Mouse (Mus musculus): ENCODE measurements at regions not wholly inside any gene's neighbourhood (a gene's known extent, or its start where the extent isn't known, plus 50 kb on each side); places are given as distances from the start of the nearest gene placed in this dataset.

DNA sequence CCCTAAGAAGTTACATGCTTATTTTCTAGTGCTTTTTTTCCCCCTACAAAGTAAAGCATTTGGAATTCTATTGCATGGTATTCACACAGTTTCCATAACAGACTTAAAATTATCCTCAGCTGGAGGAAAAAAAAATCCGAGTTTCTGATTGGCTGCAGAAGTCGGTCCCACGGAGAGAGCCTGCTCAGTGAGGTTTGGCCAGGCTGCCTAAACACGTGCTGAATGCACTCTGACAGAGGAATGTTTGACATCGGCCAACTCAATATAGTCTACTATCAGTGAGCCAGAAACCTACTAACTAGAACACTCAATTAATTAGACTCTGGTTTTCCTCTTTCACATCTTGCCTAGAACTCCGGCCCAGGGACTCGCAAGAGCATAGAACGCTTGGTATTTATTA lies 204.9 kb downstream of the Rab11fip2 start:
- Histone ChIP-seq H3K27ac (ENCODE audit: insufficient read depth, low read depth, low read length, poor library complexity, severe bottlenecking) (no peak overlapping the region), H3K9me3 (ENCODE audit: control insufficient read depth, insufficient read depth, low read depth, low read length) (no peaks in the 10 kb centered on the region), H3K36me3 (ENCODE audit: control insufficient read depth, insufficient read depth, low read length, poor library complexity, severe bottlenecking) (no peaks in the 10 kb centered on the region), H3K9ac (ENCODE audit: insufficient read depth, low read depth, low read length, poor library complexity, severe bottlenecking) (no peak overlapping the region), H3K4me3 (ENCODE audit: insufficient read depth in 1 of 2, low read depth in 1 of 2, low read length in 2 of 2, poor library complexity in 1 of 2, severe bottlenecking in 1 of 2) (no peak overlapping the region), H3K4me1 (ENCODE audit: control insufficient read depth in 2 of 2, insufficient read depth in 2 of 2, low read length in 2 of 2, poor library complexity in 1 of 2) (no peaks in the 10 kb centered on the region)
- no peak for TF ChIP-seq MAFK (IDR thresholded peaks at IDR 0.05; ENCODE audit: insufficient read depth, low read depth, low read length)
- no peak for TF ChIP-seq ZC3H11A (IDR thresholded peaks at IDR 0.05; ENCODE audit: borderline replicate concordance, low read depth, low read length)
- no peak for TF ChIP-seq CHD2 (IDR thresholded peaks at IDR 0.05; ENCODE audit: low read depth, low read length)
- no peak for TF ChIP-seq ZNF384 (IDR thresholded peaks at IDR 0.05; ENCODE audit: low read depth, low read length)
- TF ChIP-seq HCFC1 (IDR thresholded peaks at IDR 0.05; ENCODE audit: borderline replicate concordance, insufficient read depth, low read length), result no peak
- in situ Hi-C loops (cut with MboI; ENCODE audit: low sequenced_read_pairs in 2 of 2, unreplicated experiment in 2 of 2), result no loop called here
- DNase-seq (ENCODE audit: low read depth, low spot score), result no peak

GRCm38 (mm10) chr19:59742946-59743345 lies 200.5 kb downstream of the Rab11fip2 start:
- in situ Hi-C loops (cut with MboI; ENCODE audit: low sequenced_read_pairs in 2 of 2, unreplicated experiment in 2 of 2), result no loop called here
- Histone ChIP-seq H3K9ac (ENCODE audit: insufficient read depth, low read depth, low read length, poor library complexity, severe bottlenecking) (no peak overlapping the region), H3K4me1 (ENCODE audit: control insufficient read depth in 2 of 2, insufficient read depth in 2 of 2, low read length in 2 of 2, poor library complexity in 1 of 2) (no peaks in the 10 kb centered on the region), H3K9me3 (ENCODE audit: control insufficient read depth, insufficient read depth, low read depth, low read length) (no peaks in the 10 kb centered on the region), H3K36me3 (ENCODE audit: control insufficient read depth, insufficient read depth, low read length, poor library complexity, severe bottlenecking) (no peaks in the 10 kb centered on the region), H3K27ac (ENCODE audit: insufficient read depth, low read depth, low read length, poor library complexity, severe bottlenecking) (no peak overlapping the region), H3K4me3 (ENCODE audit: insufficient read depth in 1 of 2, low read depth in 1 of 2, low read length in 2 of 2, poor library complexity in 1 of 2, severe bottlenecking in 1 of 2) (no peak overlapping the region)
- TF ChIP-seq HCFC1 (IDR thresholded peaks at IDR 0.05; ENCODE audit: borderline replicate concordance, insufficient read depth, low read length) (no peak), ZC3H11A (IDR thresholded peaks at IDR 0.05; ENCODE audit: borderline replicate concordance, low read depth, low read length) (peak; percentile 22; the same call in 1 of the 2 replicates)
- peak; percentile 15 for DNase-seq (ENCODE audit: low read depth, low spot score)

- no peaks in the 10 kb centered on the region for H3K4me1 ChIP-seq (ENCODE audit: control insufficient read depth in 2 of 2, insufficient read depth in 2 of 2, low read length in 2 of 2, poor library complexity in 1 of 2)
- H3K9ac ChIP-seq (ENCODE audit: insufficient read depth, low read depth, low read length, poor library complexity, severe bottlenecking), result no peak overlapping the region
- in situ Hi-C loops (cut with MboI; ENCODE audit: low sequenced_read_pairs in 2 of 2, unreplicated experiment in 2 of 2), result no loop called here
- H3K36me3 ChIP-seq (ENCODE audit: control insufficient read depth, insufficient read depth, low read length, poor library complexity, severe bottlenecking), result no peaks in the 10 kb centered on the region
- TF ChIP-seq HCFC1 (IDR thresholded peaks at IDR 0.05; ENCODE audit: borderline replicate concordance, insufficient read depth, low read length) (no peak), ZNF384 (IDR thresholded peaks at IDR 0.05; ENCODE audit: low read depth, low read length) (no peak), CHD2 (IDR thresholded peaks at IDR 0.05; ENCODE audit: low read depth, low read length) (no peak), MAFK (IDR thresholded peaks at IDR 0.05; ENCODE audit: insufficient read depth, low read depth, low read length) (no peak), ZC3H11A (IDR thresholded peaks at IDR 0.05; ENCODE audit: borderline replicate concordance, low read depth, low read length) (no peak)
- DNase-seq (ENCODE audit: low read depth, low spot score), result no peak
- H3K9me3 ChIP-seq (ENCODE audit: control insufficient read depth, insufficient read depth, low read depth, low read length), result no peaks in the 10 kb centered on the region
- no peak overlapping the region for H3K27ac ChIP-seq (ENCODE audit: insufficient read depth, low read depth, low read length, poor library complexity, severe bottlenecking)
- H3K4me3 ChIP-seq (ENCODE audit: insufficient read depth in 1 of 2, low read depth in 1 of 2, low read length in 2 of 2, poor library complexity in 1 of 2, severe bottlenecking in 1 of 2), result no peak overlapping the region
Observed at GRCm38 (mm10) chr19:59761218-59761617, 182.2 kb downstream of the Rab11fip2 start.

DNA sequence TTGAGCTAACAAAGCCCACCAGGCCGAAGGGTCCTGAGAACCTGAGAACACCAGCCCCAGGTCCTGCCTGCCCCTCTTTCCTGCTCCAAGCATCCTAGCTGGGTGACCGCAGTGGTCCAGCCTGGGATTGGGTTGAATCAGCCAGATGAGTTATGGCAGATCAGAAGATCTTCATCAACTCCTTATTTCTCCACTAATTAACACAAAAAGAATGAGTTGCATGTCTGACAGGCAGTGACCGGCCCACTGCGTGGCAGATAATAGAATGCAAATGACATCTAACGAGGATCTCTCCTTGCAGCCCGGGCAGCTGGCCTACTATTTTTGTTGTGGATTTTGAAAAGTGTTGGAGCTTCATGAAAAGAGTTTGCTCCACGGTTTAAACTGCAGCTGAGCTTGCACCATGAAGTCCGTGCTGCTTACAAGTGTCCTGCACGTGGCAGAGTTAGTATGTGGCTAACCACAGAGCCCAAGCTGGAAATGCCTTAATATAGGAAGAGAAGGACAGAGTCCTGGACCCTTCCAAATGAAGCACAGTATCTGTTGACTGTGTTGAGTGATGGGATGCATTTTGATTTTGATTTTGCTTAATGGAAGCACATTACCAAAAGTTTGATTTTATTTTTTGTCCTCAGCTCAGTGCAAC lies 158.9 kb downstream of the Rab11fip2 start:
- no peak overlapping the region for H3K9ac ChIP-seq (ENCODE audit: insufficient read depth, low read depth, low read length, poor library complexity, severe bottlenecking)
- DNase-seq (ENCODE audit: low read depth, low spot score), result no peak
- no peaks in the 10 kb centered on the region for H3K4me1 ChIP-seq (ENCODE audit: control insufficient read depth in 2 of 2, insufficient read depth in 2 of 2, low read length in 2 of 2, poor library complexity in 1 of 2)
- H3K4me3 ChIP-seq (ENCODE audit: insufficient read depth in 1 of 2, low read depth in 1 of 2, low read length in 2 of 2, poor library complexity in 1 of 2, severe bottlenecking in 1 of 2), result no peak overlapping the region
- H3K9me3 ChIP-seq (ENCODE audit: control insufficient read depth, insufficient read depth, low read depth, low read length), result no peaks in the 10 kb centered on the region
- H3K36me3 ChIP-seq (ENCODE audit: control insufficient read depth, insufficient read depth, low read length, poor library complexity, severe bottlenecking), result no peaks in the 10 kb centered on the region
- H3K27ac ChIP-seq (ENCODE audit: insufficient read depth, low read depth, low read length, poor library complexity, severe bottlenecking), result no peak overlapping the region
- TF ChIP-seq MAFK (IDR thresholded peaks at IDR 0.05; ENCODE audit: insufficient read depth, low read depth, low read length) (no peak), HCFC1 (IDR thresholded peaks at IDR 0.05; ENCODE audit: borderline replicate concordance, insufficient read depth, low read length) (no peak), ZNF384 (IDR thresholded peaks at IDR 0.05; ENCODE audit: low read depth, low read length) (no peak), CHD2 (IDR thresholded peaks at IDR 0.05; ENCODE audit: low read depth, low read length) (no peak), ZC3H11A (IDR thresholded peaks at IDR 0.05; ENCODE audit: borderline replicate concordance, low read depth, low read length) (no peak)
- in situ Hi-C loops (cut with MboI; ENCODE audit: low sequenced_read_pairs in 2 of 2, unreplicated experiment in 2 of 2), result no loop called here

DNA sequence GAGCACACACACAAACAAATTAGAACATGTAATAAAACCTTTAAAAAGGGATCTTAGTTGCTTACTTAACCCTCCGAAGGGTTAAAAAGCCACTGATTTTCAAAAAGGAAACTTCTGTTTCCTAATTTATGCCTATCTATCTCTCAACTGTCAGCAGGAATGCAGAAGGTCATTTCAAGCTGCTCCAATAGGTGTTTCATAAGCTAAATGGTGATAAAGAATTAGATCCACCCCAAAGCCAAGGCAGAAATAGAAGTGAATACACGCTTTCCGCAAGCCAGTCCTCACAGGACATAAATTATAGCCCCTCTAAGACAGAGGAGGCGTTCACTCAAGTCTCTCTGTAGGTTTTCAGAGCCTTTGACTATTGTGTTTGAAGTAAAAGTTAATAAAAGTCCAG lies 112.2 kb downstream of the Rab11fip2 start:
- no peak overlapping the region for H3K27ac ChIP-seq (ENCODE audit: insufficient read depth, low read depth, low read length, poor library complexity, severe bottlenecking)
- H3K9ac ChIP-seq (ENCODE audit: insufficient read depth, low read depth, low read length, poor library complexity, severe bottlenecking), result no peak overlapping the region
- no peaks in the 10 kb centered on the region for H3K4me1 ChIP-seq (ENCODE audit: control insufficient read depth in 2 of 2, insufficient read depth in 2 of 2, low read length in 2 of 2, poor library complexity in 1 of 2)
- no peaks in the 10 kb centered on the region for H3K36me3 ChIP-seq (ENCODE audit: control insufficient read depth, insufficient read depth, low read length, poor library complexity, severe bottlenecking)
- in situ Hi-C loops (cut with MboI; ENCODE audit: low sequenced_read_pairs in 2 of 2, unreplicated experiment in 2 of 2), result no loop called here
- DNase-seq (ENCODE audit: low read depth, low spot score), result no peak
- H3K9me3 ChIP-seq (ENCODE audit: control insufficient read depth, insufficient read depth, low read depth, low read length), result no peaks in the 10 kb centered on the region
- TF ChIP-seq CHD2 (IDR thresholded peaks at IDR 0.05; ENCODE audit: low read depth, low read length) (no peak), ZC3H11A (IDR thresholded peaks at IDR 0.05; ENCODE audit: borderline replicate concordance, low read depth, low read length) (no peak), MAFK (IDR thresholded peaks at IDR 0.05; ENCODE audit: insufficient read depth, low read depth, low read length) (no peak), ZNF384 (IDR thresholded peaks at IDR 0.05; ENCODE audit: low read depth, low read length) (no peak), HCFC1 (IDR thresholded peaks at IDR 0.05; ENCODE audit: borderline replicate concordance, insufficient read depth, low read length) (no peak)
- no peak overlapping the region for H3K4me3 ChIP-seq (ENCODE audit: insufficient read depth in 1 of 2, low read depth in 1 of 2, low read length in 2 of 2, poor library complexity in 1 of 2, severe bottlenecking in 1 of 2)
